Mouse (Mus musculus): ENCODE measurements at regions not wholly inside any gene's neighbourhood (a gene's known extent, or its start where the extent isn't known, plus 50 kb on each side); places are given as distances from the start of the nearest gene placed in this dataset.
"Not testable (repeated sequence)": the region's sequence is repeated elsewhere in the genome, so short reads cannot be mapped to it uniquely, and the experiment has no call there.

GRCm38 (mm10) chr6:4149663-4150062 lies 62.9 kb upstream of the Bet1 start:
- DNase-seq (ENCODE audit: inconsistent age in 2 of 2, low spot score in 1 of 2), result no peak

- DNase-seq (ENCODE audit: inconsistent age in 2 of 2, low spot score in 1 of 2), result no peak
These were observed 71.5 kb upstream of the Bet1 start for GRCm38 (mm10) chr6:4158293-4158692.

GRCm38 (mm10) chr6:4163733-4164132 lies 77.0 kb upstream of the Bet1 start:
- DNase-seq (ENCODE audit: inconsistent age in 2 of 2, low spot score in 1 of 2), result no peak

- DNase-seq (ENCODE audit: inconsistent age in 2 of 2, low spot score in 1 of 2), result no peak
These were observed 80.3 kb upstream of the Bet1 start for GRCm38 (mm10) chr6:4167112-4167511.

- no peak for DNase-seq (ENCODE audit: inconsistent age in 2 of 2, low spot score in 1 of 2)
These were observed 81.0 kb upstream of the Bet1 start for GRCm38 (mm10) chr6:4167757-4168156.

- DNase-seq (ENCODE audit: inconsistent age in 2 of 2, low spot score in 1 of 2), result no peak
These were observed 84.8 kb upstream of the Bet1 start for GRCm38 (mm10) chr6:4171561-4171960.

GRCm38 (mm10) chr6:4187683-4188082 lies 100.9 kb upstream of the Bet1 start:
- DNase-seq (ENCODE audit: inconsistent age in 2 of 2, low spot score in 1 of 2), result no peak

- DNase-seq (ENCODE audit: inconsistent age in 2 of 2, low spot score in 1 of 2), result not testable (repeated sequence)
These were observed 104.2 kb upstream of the Bet1 start for GRCm38 (mm10) chr6:4190976-4191375.

GRCm38 (mm10) chr6:4193286-4193685 lies 106.5 kb upstream of the Bet1 start:
- no peak for DNase-seq (ENCODE audit: inconsistent age in 2 of 2, low spot score in 1 of 2)

GRCm38 (mm10) chr6:4201176-4201575 lies 114.4 kb upstream of the Bet1 start:
- no peak for DNase-seq (ENCODE audit: inconsistent age in 2 of 2, low spot score in 1 of 2)

GRCm38 (mm10) chr6:4205681-4206080 lies 118.9 kb upstream of the Bet1 start:
- no peak for DNase-seq (ENCODE audit: inconsistent age in 2 of 2, low spot score in 1 of 2)

- DNase-seq (ENCODE audit: inconsistent age in 2 of 2, low spot score in 1 of 2), result no peak
These were observed 158.7 kb upstream of the Bet1 start for GRCm38 (mm10) chr6:4245265-4246112.

GRCm38 (mm10) chr6:4246113-4246419 lies 159.3 kb upstream of the Bet1 start:
- no peak for DNase-seq (ENCODE audit: inconsistent age in 2 of 2, low spot score in 1 of 2)

GRCm38 (mm10) chr6:4276607-4277006 lies 189.8 kb upstream of the Bet1 start:
- DNase-seq (ENCODE audit: inconsistent age in 2 of 2, low spot score in 1 of 2), result no peak

GRCm38 (mm10) chr6:4277245-4277890 lies 190.6 kb upstream of the Bet1 start:
- DNase-seq (ENCODE audit: inconsistent age in 2 of 2, low spot score in 1 of 2), result no peak

GRCm38 (mm10) chr6:4291380-4291779 lies 204.6 kb upstream of the Bet1 start:
- DNase-seq (ENCODE audit: inconsistent age in 2 of 2, low spot score in 1 of 2), result no peak

GRCm38 (mm10) chr6:4303410-4303809 lies 201.2 kb upstream of the Col1a2 start:
- DNase-seq (ENCODE audit: inconsistent age in 2 of 2, low spot score in 1 of 2), result not testable (repeated sequence)

- peak; percentile 80 to 85 for DNase-seq (ENCODE audit: inconsistent age in 2 of 2, low spot score in 1 of 2)
These were observed 154.7 kb upstream of the Col1a2 start for GRCm38 (mm10) chr6:4349953-4350352.

- no peak for DNase-seq (ENCODE audit: inconsistent age in 2 of 2, low spot score in 1 of 2)
These were observed 142.4 kb upstream of the Col1a2 start for GRCm38 (mm10) chr6:4362220-4362619.

- peak in 1 of 2 experiments; percentile 16 for DNase-seq (ENCODE audit: inconsistent age in 2 of 2, low spot score in 1 of 2)
These were observed 129.1 kb upstream of the Col1a2 start for GRCm38 (mm10) chr6:4375465-4376037.

GRCm38 (mm10) chr6:4396808-4397207 lies 107.8 kb upstream of the Col1a2 start:
- DNase-seq (ENCODE audit: inconsistent age in 2 of 2, low spot score in 1 of 2), result no peak

All from adrenal gland, adult (tissue).